Mouse (Mus musculus): ENCODE measurements around the gene 1700003F12Rik. TPM values are rescaled to one million over a fixed set of nuclear protein-coding genes. Genes with fewer than 3 reads are reported as not detected.

The 1700003F12Rik gene
- polyA plus RNA-seq, 1 experiment from 2014 or later: 0.54 TPM

DNA sequence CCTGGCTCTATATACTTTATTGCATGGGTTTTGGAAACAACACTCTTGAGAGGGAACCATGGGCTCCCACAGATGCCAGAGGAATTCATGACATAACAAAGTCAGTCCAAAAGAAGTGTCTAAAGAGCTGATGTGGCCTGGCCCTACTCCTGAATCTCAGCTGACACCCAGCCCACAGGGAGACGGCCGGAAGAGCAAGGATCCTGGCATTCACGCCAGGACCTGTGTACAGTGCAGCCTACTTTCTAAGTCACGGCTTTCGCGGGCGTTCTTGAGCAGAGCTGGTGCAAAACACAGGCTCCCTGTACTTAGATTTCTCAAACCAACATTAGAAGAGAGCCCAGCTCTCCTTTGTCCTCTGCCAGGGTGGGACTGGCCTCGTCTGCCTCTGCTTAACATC is 33.7 kb downstream of the 1700003F12Rik start:
- Histone ChIP-seq H3K9me3 (ENCODE audit: control insufficient read depth, low read length) (no peaks in the 10 kb centered on the region), H3K9ac (ENCODE audit: low read length) (peak overlapping the region; percentile 17; the same call in 1 of the 2 replicates), H3K4me3 (ENCODE audit: low read length) (no peak overlapping the region), H3K27ac (ENCODE audit: low read length) (no peak overlapping the region), H3K4me1 (replicated peaks; ENCODE audit: control insufficient read depth, insufficient read depth, low read length) (peaks cover 6% of the 10 kb centered on the region; the same call in 1 of the 2 replicates), H3K4me2 (ENCODE audit: low read depth, low read length) (no peak overlapping the region), H3K36me3 (ENCODE audit: control insufficient read depth, insufficient read depth, low read length) (no peaks in the 10 kb centered on the region), H3K27me3 (ENCODE audit: control insufficient read depth, insufficient read depth, low read depth, low read length) (no peaks in the 10 kb centered on the region)
- WGBS: 63% methylated on average over 8 of the region's 8 CpGs
- ATAC-seq (ENCODE audit: low read depth): peak; percentile 34; the same call in 1 of the 2 replicates

GRCm38 (mm10) chr2:154581421-154581820 is 34.5 kb downstream of the 1700003F12Rik start:
- 0 out of 2 replicates have a peak, but pooled peaks cover 1% of the 10 kb centered on the region for H3K9me3 ChIP-seq (ENCODE audit: control insufficient read depth, low read length)
- no peak overlapping the region for H3K4me2 ChIP-seq (ENCODE audit: low read depth, low read length)
- H3K27me3 ChIP-seq (ENCODE audit: control insufficient read depth, insufficient read depth, low read depth, low read length): no peaks in the 10 kb centered on the region
- no peak overlapping the region for H3K4me3 ChIP-seq (ENCODE audit: low read length)
- peaks cover 1% of the 10 kb centered on the region; the same call in 1 of the 2 replicates for H3K36me3 ChIP-seq (ENCODE audit: control insufficient read depth, insufficient read depth, low read length)
- WGBS: 92% methylated on average over 1 of the region's 1 CpGs
- no peak for ATAC-seq (ENCODE audit: low read depth)
- peaks cover 6% of the 10 kb centered on the region; the same call in 1 of the 2 replicates for H3K4me1 ChIP-seq (replicated peaks; ENCODE audit: control insufficient read depth, insufficient read depth, low read length)
- H3K27ac ChIP-seq (ENCODE audit: low read length): no peak overlapping the region
- H3K9ac ChIP-seq (ENCODE audit: low read length): no peak overlapping the region

- H3K4me1 ChIP-seq (replicated peaks; ENCODE audit: control insufficient read depth, insufficient read depth, low read length): peaks cover 6% of the 10 kb centered on the region; the same call in 1 of the 2 replicates
- H3K36me3 ChIP-seq (ENCODE audit: control insufficient read depth, insufficient read depth, low read length): peaks cover 10% of the 10 kb centered on the region
- H3K27me3 ChIP-seq (ENCODE audit: control insufficient read depth, insufficient read depth, low read depth, low read length): no peaks in the 10 kb centered on the region
- H3K4me3 ChIP-seq (ENCODE audit: low read length): no peak overlapping the region
- 47% methylated on average over 15 of the region's 15 CpGs for WGBS
- no peak overlapping the region for H3K4me2 ChIP-seq (ENCODE audit: low read depth, low read length)
- peak overlapping the region; percentile 17; the same call in 1 of the 2 replicates for H3K27ac ChIP-seq (ENCODE audit: low read length)
- ATAC-seq (ENCODE audit: low read depth): peak; percentile 73
- H3K9ac ChIP-seq (ENCODE audit: low read length): no peak overlapping the region
- H3K9me3 ChIP-seq (ENCODE audit: control insufficient read depth, low read length): 0 out of 2 replicates have a peak, but pooled peaks cover 4% of the 10 kb centered on the region
Measured at GRCm38 (mm10) chr2:154583906-154584872, 37.3 kb downstream of the 1700003F12Rik start.

GRCm38 (mm10) chr2:154584931-154585601 is 38.2 kb downstream of the 1700003F12Rik start:
- no peak overlapping the region for H3K9ac ChIP-seq (ENCODE audit: low read length)
- H3K4me2 ChIP-seq (ENCODE audit: low read depth, low read length): no peak overlapping the region
- H3K27me3 ChIP-seq (ENCODE audit: control insufficient read depth, insufficient read depth, low read depth, low read length): no peaks in the 10 kb centered on the region
- 0 out of 2 replicates have a peak, but pooled peaks cover 4% of the 10 kb centered on the region for H3K9me3 ChIP-seq (ENCODE audit: control insufficient read depth, low read length)
- WGBS: 59% methylated on average over 17 of the region's 17 CpGs
- ATAC-seq (ENCODE audit: low read depth): no peak
- peaks cover 10% of the 10 kb centered on the region for H3K36me3 ChIP-seq (ENCODE audit: control insufficient read depth, insufficient read depth, low read length)
- no peak overlapping the region for H3K4me3 ChIP-seq (ENCODE audit: low read length)
- H3K4me1 ChIP-seq (replicated peaks; ENCODE audit: control insufficient read depth, insufficient read depth, low read length): peaks cover 6% of the 10 kb centered on the region; the same call in 1 of the 2 replicates
- H3K27ac ChIP-seq (ENCODE audit: low read length): no peak overlapping the region

DNA sequence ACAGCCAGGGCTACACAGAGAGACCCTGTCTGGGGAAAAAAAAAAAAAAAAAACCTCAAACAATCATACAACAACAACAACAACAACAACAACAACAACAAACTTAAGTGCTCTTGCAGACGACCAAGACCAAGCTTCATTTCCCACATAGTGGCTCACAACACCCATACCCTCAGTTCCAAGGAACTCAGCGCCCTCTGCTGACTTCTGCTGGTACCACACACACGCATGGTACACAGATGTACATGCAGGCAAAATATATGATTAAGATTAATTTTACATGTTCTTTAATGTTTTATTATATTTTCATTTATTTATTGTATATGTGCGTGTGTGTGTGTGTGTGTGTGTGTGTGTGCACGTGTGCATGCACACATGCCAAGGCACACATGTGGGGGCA is 39.5 kb downstream of the 1700003F12Rik start:
- Histone ChIP-seq H3K9ac (ENCODE audit: low read length) (no peak overlapping the region), H3K36me3 (ENCODE audit: control insufficient read depth, insufficient read depth, low read length) (peaks cover 10% of the 10 kb centered on the region), H3K27ac (ENCODE audit: low read length) (no peak overlapping the region), H3K27me3 (ENCODE audit: control insufficient read depth, insufficient read depth, low read depth, low read length) (no peaks in the 10 kb centered on the region), H3K9me3 (ENCODE audit: control insufficient read depth, low read length) (0 out of 2 replicates have a peak, but pooled peaks cover 4% of the 10 kb centered on the region), H3K4me3 (ENCODE audit: low read length) (no peak overlapping the region), H3K4me2 (ENCODE audit: low read depth, low read length) (no peak overlapping the region), H3K4me1 (replicated peaks; ENCODE audit: control insufficient read depth, insufficient read depth, low read length) (peaks cover 6% of the 10 kb centered on the region; the same call in 1 of the 2 replicates)
- no peak for ATAC-seq (ENCODE audit: low read depth)
- 65% methylated on average over 5 of the region's 5 CpGs for WGBS

GRCm38 (mm10) chr2:154589051-154589450 is 42.2 kb downstream of the 1700003F12Rik start:
- Histone ChIP-seq H3K4me2 (ENCODE audit: low read depth, low read length) (no peak overlapping the region), H3K9me3 (ENCODE audit: control insufficient read depth, low read length) (0 out of 2 replicates have a peak, but pooled peaks cover 4% of the 10 kb centered on the region), H3K36me3 (ENCODE audit: control insufficient read depth, insufficient read depth, low read length) (peaks cover 14% of the 10 kb centered on the region), H3K27ac (ENCODE audit: low read length) (no peak overlapping the region), H3K9ac (ENCODE audit: low read length) (no peak overlapping the region), H3K27me3 (ENCODE audit: control insufficient read depth, insufficient read depth, low read depth, low read length) (no peaks in the 10 kb centered on the region), H3K4me1 (replicated peaks; ENCODE audit: control insufficient read depth, insufficient read depth, low read length) (peaks cover 3% of the 10 kb centered on the region; the same call in 1 of the 2 replicates), H3K4me3 (ENCODE audit: low read length) (no peak overlapping the region)
- no peak for ATAC-seq (ENCODE audit: low read depth)
- 73% methylated on average over 4 of the region's 4 CpGs for WGBS

DNA sequence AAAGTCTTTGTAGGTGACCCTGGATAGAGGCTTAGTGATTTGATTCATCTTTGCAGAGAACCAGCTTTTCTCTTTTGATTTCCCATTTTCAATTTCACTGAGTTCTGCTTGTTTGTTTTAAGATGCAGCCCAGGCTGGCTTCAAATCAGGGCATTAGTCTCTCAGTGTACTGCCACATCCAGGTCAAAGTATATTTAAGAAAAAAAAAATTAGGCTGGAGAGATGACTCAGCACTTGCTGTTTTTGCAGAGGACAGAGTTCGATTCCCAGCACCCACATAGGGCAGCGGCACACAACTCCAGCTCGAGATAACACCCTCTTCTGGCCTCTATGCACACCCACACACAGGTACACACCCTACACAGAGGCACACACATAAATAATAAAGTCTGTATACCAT is 44.4 kb downstream of the 1700003F12Rik start:
- H3K36me3 ChIP-seq (ENCODE audit: control insufficient read depth, insufficient read depth, low read length): peaks cover 16% of the 10 kb centered on the region
- no peak overlapping the region for H3K9ac ChIP-seq (ENCODE audit: low read length)
- no peaks in the 10 kb centered on the region for H3K27me3 ChIP-seq (ENCODE audit: control insufficient read depth, insufficient read depth, low read depth, low read length)
- no peak overlapping the region for H3K4me2 ChIP-seq (ENCODE audit: low read depth, low read length)
- 89% methylated on average over 3 of the region's 3 CpGs for WGBS
- 0 out of 2 replicates have a peak, but pooled peaks cover 4% of the 10 kb centered on the region for H3K9me3 ChIP-seq (ENCODE audit: control insufficient read depth, low read length)
- ATAC-seq (ENCODE audit: low read depth): no peak
- H3K4me1 ChIP-seq (replicated peaks; ENCODE audit: control insufficient read depth, insufficient read depth, low read length): no peaks in the 10 kb centered on the region
- no peak overlapping the region for H3K4me3 ChIP-seq (ENCODE audit: low read length)
- no peak overlapping the region for H3K27ac ChIP-seq (ENCODE audit: low read length)

GRCm38 (mm10) chr2:154593025-154593424 is 46.1 kb downstream of the 1700003F12Rik start:
- WGBS: 71% methylated on average over 3 of the region's 3 CpGs
- Histone ChIP-seq H3K4me3 (ENCODE audit: low read length) (no peak overlapping the region), H3K27ac (ENCODE audit: low read length) (no peak overlapping the region), H3K4me2 (ENCODE audit: low read depth, low read length) (no peak overlapping the region), H3K27me3 (ENCODE audit: control insufficient read depth, insufficient read depth, low read depth, low read length) (no peaks in the 10 kb centered on the region), H3K9ac (ENCODE audit: low read length) (no peak overlapping the region), H3K36me3 (ENCODE audit: control insufficient read depth, insufficient read depth, low read length) (peaks cover 6% of the 10 kb centered on the region; the same call in 1 of the 2 replicates), H3K9me3 (ENCODE audit: control insufficient read depth, low read length) (no peaks in the 10 kb centered on the region), H3K4me1 (replicated peaks; ENCODE audit: control insufficient read depth, insufficient read depth, low read length) (no peaks in the 10 kb centered on the region)
- ATAC-seq (ENCODE audit: low read depth): peak; percentile 41; the same call in 1 of the 2 replicates

DNA sequence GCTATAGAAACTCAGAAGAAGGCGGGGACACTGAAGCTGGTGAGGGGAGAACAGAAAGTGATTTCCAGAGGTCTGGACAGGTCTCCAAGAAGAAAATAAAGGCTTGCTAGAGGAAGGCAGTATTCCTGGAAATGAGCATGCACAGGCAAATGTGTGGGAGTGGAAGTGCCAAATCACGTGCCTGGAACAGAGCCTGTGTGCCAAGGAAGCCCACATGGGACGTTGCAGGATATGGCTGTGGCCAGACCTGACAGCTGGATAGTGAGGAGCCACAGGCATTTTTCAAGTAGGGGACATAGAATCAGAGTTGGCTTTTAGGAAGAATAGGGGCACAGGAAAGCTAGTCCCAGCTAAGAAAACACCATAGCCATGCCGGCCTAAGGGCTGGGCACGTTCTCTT is 48.9 kb downstream of the 1700003F12Rik start:
- no peak overlapping the region for H3K4me3 ChIP-seq (ENCODE audit: low read length)
- no peaks in the 10 kb centered on the region for H3K27me3 ChIP-seq (ENCODE audit: control insufficient read depth, insufficient read depth, low read depth, low read length)
- H3K36me3 ChIP-seq (ENCODE audit: control insufficient read depth, insufficient read depth, low read length): peaks cover 6% of the 10 kb centered on the region; the same call in 1 of the 2 replicates
- 75% methylated on average over 5 of the region's 5 CpGs for WGBS
- H3K9ac ChIP-seq (ENCODE audit: low read length): no peak overlapping the region
- ATAC-seq (ENCODE audit: low read depth): no peak
- H3K4me1 ChIP-seq (replicated peaks; ENCODE audit: control insufficient read depth, insufficient read depth, low read length): no peaks in the 10 kb centered on the region
- no peaks in the 10 kb centered on the region for H3K9me3 ChIP-seq (ENCODE audit: control insufficient read depth, low read length)
- no peak overlapping the region for H3K4me2 ChIP-seq (ENCODE audit: low read depth, low read length)
- H3K27ac ChIP-seq (ENCODE audit: low read length): no peak overlapping the region
